Mouse (Mus musculus) urinary bladder, postnatal 10 days (tissue): ENCODE measurements around the gene Zfp523.

Experiments used
- DNase-seq: peaks from one replicate; pipeline ENCODE4 v3.0.0; 2022; ENCODE audit warnings: low spot score

The Zfp523 gene

GRCm38 (mm10) chr17:28160361-28160760 is 16.6 kb upstream of the Zfp523 start:
- DNase-seq, result no peak

GRCm38 (mm10) chr17:28161310-28161881 is 15.5 kb upstream of the Zfp523 start:
- DNase-seq, result no peak

- DNase-seq, result peak; percentile 42
These were observed 13.3 kb upstream of the Zfp523 start for GRCm38 (mm10) chr17:28163666-28164065.

- no peak for DNase-seq
These were observed 6.2 kb upstream of the Zfp523 start for GRCm38 (mm10) chr17:28170460-28171305.

- no peak for DNase-seq
These were observed 4.2 kb upstream of the Zfp523 start for GRCm38 (mm10) chr17:28172690-28173089.

GRCm38 (mm10) chr17:28177540-28178046 is 664 bp downstream of the Zfp523 start:
- DNase-seq, result no peak

GRCm38 (mm10) chr17:28180331-28180730 is 3.4 kb downstream of the Zfp523 start:
- DNase-seq, result no peak

- DNase-seq, result no peak
These were observed 4.0 kb downstream of the Zfp523 start for GRCm38 (mm10) chr17:28180783-28181544.

GRCm38 (mm10) chr17:28184971-28185638 is 8.2 kb downstream of the Zfp523 start:
- no peak for DNase-seq

GRCm38 (mm10) chr17:28188313-28188712 is 11.4 kb downstream of the Zfp523 start:
- DNase-seq, result no peak

GRCm38 (mm10) chr17:28192754-28193153 is 15.8 kb downstream of the Zfp523 start:
- no peak for DNase-seq

- DNase-seq, result no peak
These were observed 16.6 kb downstream of the Zfp523 start for GRCm38 (mm10) chr17:28193559-28193958.

GRCm38 (mm10) chr17:28195033-28195432 is 18.1 kb downstream of the Zfp523 start:
- no peak for DNase-seq

- DNase-seq, result no peak
These were observed 20.7 kb downstream of the Zfp523 start for GRCm38 (mm10) chr17:28197646-28198045.

- DNase-seq, result no peak
These were observed 25.1 kb downstream of the Zfp523 start for GRCm38 (mm10) chr17:28201982-28202381.

- no peak for DNase-seq
These were observed 27.3 kb downstream of the Zfp523 start for GRCm38 (mm10) chr17:28204052-28204720.

- DNase-seq, result no peak
These were observed 28.5 kb downstream of the Zfp523 start for GRCm38 (mm10) chr17:28205443-28205842.

- no peak for DNase-seq
These were observed 30.2 kb downstream of the Zfp523 start for GRCm38 (mm10) chr17:28207092-28207491.

GRCm38 (mm10) chr17:28207591-28208313 is 30.8 kb downstream of the Zfp523 start, which contains the start of gene Def6:
TSS of gene Def6 (plus strand) at chr17:28207778.
- DNase-seq, result peak; percentile 32

- DNase-seq, result no peak
These were observed 31.3 kb downstream of the Zfp523 start for GRCm38 (mm10) chr17:28208314-28208612.
